Mouse (Mus musculus): ENCODE results near the gene Rnf208.
A peak's percentile ranks its signal among the peaks of the same experiment; 100 is the strongest.
"Not testable (repeated sequence)": the region's sequence is repeated elsewhere in the genome, so short reads cannot be mapped to it uniquely, and the experiment has no call there.

Gene Rnf208

DNA sequence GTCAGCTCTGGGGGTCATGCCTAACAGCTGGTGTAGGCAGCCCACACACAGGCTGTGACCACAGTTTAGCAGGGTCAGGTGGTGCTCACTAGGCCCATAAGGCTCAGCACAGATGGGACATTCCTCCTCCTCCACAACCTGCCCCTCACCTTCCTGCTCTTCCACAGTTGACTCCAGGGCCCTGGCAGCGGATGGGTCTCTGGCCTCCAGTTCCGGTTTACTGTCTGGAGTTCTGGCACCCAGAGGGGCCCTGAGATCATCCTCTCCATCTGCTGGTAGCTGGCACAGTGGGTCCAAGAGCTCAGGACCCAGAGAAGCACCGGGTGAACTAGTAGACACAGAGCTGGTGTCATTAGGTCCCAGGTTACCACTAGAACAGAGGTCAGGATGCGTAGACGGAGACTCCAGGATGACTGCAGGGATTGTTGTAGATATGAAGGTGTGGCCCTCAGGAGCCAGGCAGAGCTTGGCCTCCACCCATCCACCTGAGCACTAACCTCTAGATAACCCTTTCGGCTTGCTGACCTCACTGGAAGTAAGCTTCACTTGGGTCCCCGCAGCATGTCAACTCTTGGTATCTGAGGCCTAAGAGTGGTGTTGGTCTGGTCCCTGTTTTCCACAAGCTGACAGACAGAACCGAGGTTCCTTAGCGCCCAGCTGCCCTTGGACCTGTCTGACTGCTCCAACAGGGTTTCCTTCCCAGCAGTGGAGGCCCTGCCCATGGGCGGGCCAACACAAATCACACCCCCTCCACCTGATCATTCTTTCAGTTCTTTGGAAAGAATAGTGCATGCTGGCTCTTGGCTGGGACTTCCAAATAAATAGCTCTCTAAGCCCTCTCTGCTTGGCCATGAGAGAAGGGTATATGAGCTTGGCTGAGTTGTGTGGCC lies 4.4 kb downstream of the Rnf208 start, which contains the start of gene AL732309.1:
Gene AL732309.1 (minus strand): TSS at position 681 of the 890 bp plus-strand sequence.
- DNase-seq: peak; percentile 49 to 74

DNA sequence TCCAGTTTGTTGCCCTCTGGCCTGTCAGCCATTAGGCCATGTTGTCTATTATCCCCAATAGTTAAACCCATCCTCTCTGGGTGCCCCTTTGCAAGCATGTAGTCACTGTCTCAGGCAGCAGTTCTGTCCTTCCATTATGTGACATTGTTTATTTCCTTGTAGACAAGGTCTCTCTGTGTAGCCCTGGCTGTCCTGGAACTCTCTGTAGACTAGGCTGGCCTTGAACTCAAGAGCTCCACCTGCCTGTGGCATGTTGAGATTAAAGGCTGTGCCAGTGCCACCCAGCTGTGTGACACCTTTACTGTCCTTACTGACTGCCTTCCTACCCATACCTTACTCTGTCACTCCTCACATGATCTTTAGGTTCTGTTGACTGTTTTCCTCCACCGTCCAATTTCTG lies 10.3 kb downstream of the Rnf208 start:
- DNase-seq: peak; percentile 59 to 60

DNA sequence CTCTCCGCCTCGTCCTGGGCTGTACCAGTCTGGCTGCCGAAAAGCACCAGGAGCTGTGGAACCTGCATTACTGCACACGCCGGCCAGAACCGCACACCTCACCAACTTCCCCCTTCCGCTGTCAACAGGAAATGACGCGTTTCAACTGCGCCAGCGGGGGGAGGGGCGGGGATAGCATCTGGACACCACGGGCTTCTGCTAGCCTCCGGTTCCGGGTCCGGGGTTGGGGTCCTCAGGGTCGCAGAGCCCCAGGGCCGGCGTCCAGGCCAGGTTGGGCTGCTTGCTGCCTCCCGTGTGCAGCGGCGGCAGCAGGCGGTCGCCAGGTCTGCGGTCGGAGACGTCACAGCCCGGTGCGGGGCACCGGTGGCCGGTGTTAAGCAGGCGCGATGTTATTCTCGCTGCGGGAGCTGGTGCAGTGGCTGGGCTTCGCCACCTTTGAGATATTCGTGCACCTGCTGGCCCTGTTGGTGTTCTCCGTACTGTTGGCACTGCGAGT lies 13.3 kb downstream of the Rnf208 start, which contains the start of gene Tmem203:
Gene Tmem203 (plus strand): TSS at position 156 of the 496 bp plus-strand sequence.
- peak; percentile 94 for DNase-seq

DNA sequence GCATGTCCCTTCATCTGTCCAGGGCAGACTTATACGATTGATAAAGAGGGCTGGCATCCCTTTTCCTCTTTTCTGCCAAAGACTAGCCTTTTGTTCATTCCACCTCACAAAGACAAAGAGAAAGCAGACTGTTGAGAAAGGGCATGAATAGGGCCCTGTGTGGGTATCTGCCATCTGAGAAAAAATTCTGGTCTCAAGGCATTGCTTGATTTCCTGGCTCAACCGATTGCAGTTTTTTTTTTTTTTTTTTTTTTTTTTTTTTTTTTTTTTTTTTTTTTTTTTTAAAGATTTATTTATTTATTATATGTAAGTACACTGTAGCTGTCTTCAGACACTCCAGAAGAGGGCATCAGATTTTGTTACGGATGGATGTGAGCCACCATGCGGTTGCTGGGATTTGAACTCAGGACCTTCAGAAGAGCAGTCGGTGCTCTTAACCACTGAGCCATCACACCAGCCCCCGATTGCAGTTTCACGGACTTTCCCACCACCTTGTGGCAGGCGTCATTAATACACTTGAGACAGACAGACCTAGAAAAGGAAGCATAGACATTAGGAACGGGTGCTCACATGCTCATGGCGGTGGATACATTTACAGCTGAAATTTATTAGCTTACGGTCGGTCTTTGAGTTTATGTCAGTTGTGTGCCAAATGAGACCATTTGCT lies 14.5 kb downstream of the Rnf208 start:
- peak; percentile 61 to 78 for DNase-seq

DNA sequence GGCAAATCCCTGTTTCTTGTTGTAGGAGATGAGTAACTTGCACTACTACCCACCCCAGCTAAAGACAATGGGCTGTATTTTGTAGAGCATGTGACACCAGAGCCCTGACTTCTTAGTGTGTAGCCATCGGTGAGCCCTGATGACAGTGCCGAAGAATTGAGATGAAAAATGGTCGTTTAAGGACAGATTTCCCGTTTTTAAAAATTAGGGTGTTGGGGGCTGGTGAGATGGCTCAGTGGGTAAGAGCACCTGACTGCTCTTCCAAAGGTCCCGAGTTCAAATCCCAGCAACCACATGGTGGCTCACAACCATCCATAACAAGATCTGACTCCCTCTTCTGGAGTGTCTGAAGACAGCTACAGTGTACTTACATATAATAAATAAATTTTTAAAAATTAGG lies 15.2 kb downstream of the Rnf208 start:
- not testable (repeated sequence) for DNase-seq

DNA sequence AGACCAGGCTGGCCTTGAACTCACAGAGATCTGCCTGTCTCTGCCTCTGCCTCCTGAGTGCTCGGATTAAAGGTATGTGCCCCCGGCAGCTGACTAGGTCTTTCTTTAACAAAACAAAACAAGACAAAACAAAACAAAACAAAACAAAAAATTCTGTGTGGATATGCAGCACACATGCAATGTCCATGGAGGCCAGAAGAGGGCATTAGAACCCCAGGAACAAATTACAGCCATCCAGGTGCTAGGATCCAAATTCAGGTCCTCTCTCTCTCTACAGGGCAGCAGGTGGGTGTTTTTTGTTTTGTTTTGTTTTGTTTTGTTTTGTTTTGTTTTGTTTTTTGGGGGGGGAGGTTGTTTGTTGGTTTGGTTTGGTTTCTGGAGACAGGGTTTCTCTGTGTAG lies 16.8 kb downstream of the Rnf208 start:
- DNase-seq: no peak

DNA sequence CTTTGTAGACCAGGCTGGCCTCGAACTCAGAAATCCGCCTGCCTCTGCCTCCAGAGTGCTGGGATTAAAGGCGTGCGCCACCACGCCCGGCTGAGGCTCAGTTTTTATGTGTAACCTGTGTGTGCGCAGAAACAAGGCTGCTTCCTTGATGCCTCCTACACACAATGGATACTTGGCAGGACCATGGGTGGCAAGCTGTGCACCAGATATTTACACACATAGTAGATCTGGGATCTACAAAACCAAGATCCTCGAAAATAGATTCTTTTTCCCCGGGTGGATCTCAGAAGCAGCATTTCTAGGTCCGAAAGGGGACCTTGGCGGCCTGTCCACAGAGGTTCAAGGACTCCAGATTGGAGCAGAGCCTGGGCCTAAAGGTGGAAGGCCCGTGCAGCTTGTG lies 19.8 kb downstream of the Rnf208 start:
- no peak for DNase-seq

DNA sequence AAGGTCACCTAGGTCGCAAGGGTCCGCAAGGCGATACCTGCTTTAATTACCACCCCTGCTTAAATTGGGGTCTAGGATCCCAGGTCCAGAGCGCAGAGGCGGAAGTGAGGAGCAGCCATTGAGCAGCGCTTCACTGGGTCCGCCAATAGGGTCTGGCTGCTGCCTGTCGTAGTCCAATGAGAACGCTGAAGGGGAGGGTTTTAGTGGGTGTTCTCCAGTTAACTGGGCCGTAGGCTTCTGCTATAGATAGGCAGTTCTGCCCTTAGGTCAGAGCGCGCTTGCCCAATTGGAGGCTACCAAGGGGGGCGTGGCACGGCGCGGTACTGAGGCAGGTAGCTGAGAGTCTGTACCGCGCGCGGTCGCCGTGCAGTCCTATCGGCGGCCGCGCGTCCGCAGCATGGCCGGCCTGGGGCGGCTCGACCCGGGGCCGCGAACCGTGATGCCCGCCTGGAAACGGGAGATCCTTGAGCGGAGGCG lies 20.3 kb downstream of the Rnf208 start, which contains the start of gene Tprn:
Gene Tprn (plus strand): TSS at position 328 of the 477 bp plus-strand sequence.
- DNase-seq: peak; percentile 98 to 99

DNA sequence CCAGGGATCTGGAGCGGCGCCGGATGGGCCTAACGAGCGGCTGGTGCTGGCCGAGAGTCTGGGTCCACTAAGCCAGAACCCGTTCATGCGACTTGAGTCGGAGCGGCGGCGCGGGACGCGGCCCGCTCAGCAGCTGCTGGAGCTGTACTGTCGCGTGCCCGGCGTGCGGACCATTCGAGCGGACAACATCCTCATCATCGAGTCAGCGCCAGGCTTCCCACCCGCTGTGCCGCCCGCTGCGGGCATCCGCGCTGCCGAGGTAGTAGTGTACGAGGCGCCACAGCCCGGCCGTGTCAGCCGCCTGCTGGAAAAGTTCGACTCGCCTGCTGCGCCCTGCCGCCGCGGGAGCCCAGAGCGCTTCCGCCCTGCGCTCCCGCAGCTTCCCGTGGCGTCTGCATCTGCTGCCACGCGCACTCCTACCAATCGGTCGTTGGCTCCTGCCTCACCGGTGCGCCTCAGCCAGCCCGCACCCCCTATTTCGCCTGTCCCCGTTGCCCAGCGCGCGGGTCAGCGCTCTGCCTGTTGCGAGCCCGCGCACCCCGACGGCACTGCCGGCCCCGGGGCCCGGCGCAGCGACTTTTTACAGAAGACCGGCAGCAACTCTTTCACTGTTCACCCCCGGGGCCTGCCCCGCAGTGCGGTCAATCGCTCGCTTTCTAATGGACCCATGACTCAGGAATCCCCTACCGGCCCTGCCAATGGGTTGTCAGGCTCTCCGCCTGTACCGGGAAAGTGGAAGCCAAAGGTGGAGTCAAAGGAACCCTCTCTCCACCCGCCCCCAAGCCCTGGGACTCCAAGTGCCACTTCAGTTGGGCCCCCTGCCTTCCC lies 21.0 kb downstream of the Rnf208 start:
- peak; percentile 35 to 64 for DNase-seq

DNA sequence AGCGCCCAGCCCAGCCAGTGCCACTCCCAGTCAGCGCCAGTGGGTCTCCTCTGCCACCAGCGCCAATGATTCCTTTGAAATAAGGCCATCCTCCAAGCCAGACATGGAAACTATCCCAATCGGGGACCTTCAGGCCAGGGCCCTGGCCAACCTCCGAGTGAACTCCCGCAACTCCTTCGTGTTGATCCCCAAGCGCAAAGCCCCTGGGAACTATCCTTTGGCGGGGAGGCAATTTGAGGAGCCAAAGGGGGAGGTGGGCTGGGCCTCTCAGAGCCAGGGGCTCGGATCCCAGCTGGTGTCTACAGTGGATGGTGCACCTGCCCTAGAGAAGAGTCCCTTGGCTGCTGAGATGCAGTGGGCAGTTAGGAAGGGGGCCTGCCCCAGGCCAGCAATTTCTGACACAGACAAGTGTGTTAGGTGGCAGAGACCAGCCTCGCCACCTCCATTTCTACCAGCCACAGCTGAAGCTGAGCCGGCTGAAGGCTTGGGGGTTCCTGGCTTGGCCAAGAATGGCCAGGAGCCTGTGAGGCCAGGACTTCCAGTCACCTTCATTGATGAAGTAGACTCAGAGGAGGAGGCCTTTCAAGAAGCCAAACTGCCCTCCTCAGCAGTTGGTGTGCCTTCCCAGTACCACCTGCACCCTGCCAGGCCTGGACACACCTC lies 21.7 kb downstream of the Rnf208 start:
- DNase-seq: no peak

DNA sequence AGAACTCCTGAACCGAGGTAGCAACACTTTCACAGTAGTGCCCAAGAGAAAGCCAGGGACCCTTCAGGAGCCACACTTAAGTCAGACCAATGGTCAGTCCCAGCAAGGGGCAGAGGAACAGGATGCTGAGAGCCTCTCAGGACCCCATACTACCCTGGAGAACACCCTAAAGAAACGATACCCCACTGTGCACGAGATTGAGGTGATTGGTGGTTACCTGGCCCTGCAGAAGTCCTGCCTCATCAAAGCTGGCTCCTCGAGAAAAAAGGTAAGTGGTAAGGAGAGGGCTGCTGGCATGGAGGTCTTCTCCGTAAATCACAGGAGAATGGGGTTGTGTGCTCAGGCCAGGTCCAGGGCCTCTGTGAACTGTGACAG lies 22.2 kb downstream of the Rnf208 start:
- no peak for DNase-seq

DNA sequence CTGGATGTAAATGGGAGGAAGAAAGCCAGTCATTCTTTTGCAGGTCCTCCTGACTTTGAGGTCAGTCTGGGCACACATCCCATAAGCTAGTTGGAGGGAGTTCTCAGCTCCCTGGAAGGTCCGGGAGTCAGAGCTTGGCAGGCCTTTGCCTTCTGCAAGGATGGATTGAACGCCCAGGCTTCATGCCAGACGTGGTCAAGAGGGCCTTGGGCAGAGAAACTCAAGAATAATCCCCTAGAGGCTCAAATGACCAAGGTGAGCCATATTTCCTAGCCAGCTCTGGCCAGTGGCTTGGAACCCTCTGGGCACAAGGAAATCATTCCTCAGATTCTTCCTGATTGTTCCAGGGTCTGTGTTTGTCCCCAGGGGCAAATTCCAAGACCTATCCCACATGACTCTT lies 22.8 kb downstream of the Rnf208 start:
- peak; percentile 86 to 92 for DNase-seq

DNA sequence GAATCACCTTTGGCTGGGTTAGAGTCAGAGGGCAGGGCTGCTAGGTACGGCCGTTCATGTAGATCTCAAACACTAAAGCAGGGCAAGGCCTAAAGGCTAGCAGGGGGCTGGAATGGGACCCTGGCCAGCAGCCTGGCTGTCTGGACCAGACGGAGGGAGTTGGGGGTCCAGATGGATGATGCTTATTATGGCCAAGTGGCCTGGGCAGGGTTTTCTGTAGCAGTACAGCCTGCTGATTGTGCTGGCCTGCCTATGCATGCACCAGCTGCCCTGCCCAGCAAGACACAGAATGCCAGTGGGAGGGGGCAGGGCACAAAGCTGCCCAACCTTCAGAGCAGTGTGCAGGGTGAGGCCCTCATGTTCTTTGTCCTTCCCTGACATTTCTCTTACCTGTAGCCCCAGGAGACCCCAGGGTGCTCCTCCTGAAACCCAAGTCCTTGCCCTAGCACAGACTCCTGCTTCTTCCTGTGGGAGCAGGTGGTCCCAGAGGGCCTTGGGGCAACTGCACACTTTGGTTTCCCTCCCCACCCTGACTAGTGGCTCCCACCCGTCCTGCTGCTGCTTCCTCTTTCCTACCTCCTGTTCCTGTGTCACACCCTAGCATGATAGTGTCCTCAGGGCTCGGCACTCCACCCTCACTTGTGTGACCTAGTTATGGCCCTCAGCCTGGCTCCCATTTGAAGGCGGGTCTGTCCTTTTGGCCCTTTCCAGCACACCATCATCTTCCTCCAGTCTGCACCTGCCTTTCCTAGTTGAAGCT lies 24.0 kb downstream of the Rnf208 start:
- peak; percentile 55 to 76 for DNase-seq

DNA sequence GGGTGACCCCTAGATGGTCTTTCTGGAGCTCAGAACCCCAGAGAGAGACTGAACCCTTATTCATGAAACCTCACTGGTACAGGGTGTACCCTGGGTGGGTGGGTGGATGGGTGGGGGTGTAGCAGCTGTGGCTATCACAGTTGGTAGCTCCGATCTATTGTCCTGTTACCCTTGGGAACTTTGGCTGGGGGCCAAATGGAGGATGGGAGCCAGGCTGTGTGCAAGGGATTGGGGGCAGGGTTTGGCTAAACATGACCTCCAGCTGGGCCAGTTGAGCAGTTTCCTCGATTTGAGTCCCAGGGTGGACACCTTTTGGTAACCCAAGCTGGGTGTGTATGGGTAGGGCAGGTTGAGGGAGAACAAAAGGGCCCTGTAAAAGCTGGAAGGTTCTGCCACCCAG lies 24.7 kb downstream of the Rnf208 start:
- peak; percentile 85 to 87 for DNase-seq

DNA sequence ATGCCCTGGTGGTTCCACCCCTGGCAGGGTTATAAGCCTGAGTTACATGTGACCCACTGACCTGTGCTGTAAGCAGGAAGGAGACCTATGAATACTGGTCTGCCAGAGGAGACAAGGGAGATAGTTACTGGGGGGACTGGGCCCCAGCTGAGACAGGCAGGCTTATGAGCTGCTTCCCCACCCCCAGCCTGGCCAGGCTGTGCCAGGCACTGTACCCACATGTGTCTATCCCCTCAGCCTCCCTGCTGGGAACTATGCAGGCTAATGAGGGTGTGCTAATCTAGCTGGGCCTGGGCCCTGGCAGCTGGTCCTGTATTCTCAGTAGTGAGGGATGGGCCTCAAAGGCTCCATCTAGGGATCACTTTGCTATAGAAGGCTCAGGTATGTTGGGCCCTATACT lies 25.2 kb downstream of the Rnf208 start:
- DNase-seq: peak in 1 of 2 experiments; percentile 55

DNA sequence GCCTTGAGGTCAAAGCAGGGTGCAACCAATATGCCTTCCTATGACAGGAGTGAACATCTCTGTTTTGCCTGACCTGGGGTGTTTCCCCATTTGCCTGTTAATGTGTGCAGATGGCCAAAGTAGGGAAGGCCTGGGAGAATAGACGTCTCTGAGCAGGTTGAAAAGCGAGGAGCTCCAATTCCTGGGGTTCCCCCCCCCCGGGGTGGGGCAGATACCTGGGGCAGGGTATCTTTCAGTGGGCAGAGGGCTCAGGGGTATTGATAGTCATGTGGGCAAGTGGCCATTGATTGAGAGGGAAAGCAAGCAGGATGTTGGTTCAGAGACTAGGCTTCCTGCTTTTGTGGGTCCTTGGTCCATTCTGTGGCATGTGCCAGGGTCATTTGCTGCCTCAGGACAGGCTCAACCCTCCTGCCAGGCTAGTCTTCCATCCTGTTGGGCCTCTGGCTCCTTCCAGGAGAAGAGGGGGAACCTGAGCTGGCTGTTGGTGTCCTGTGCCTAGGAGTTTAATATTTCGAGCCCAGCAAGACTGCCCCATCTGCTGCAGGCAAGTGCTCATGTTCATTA lies 25.8 kb downstream of the Rnf208 start:
- no peak for DNase-seq

DNA sequence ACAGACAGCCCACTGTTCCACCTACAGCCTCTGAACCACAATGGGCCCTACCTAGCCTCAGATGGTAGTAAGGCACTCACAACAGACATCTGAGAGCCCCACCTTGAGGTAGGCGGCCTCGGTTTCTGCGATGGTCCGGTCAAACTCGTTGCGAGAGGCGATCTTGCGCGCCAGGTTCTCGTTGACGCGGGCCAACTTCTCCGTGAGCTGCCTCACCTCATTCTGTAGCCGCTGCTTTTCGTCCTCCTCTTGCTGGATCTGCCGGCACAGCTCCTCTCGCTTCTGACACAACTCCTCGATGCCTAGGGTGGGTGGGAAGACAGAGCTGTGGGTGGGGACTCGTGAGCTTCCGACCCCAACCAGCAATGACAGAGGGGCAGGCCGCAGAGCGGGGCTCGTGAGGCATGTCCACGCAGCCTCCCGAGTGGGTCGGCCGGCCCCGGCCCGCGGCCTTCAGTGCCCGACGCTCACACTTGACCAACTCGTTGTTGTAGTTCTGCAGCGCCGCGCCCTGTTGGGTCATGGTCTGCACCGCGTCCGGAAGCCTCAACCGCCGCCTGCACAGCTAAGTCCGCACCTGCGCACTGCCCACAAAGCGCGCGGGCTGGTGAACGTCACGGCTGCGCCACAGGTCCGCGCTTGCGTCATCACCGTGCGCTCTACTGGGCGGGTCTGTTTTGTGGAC lies 29.9 kb downstream of the Rnf208 start, which contains the start of the genes Ssna1 and Anapc2:
Gene Ssna1 (minus strand): TSS at position 612 of the 685 bp plus-strand sequence.
Gene Anapc2 (plus strand): TSS at position 652 of the 685 bp plus-strand sequence.
- DNase-seq: peak; percentile 98 to 99

DNA sequence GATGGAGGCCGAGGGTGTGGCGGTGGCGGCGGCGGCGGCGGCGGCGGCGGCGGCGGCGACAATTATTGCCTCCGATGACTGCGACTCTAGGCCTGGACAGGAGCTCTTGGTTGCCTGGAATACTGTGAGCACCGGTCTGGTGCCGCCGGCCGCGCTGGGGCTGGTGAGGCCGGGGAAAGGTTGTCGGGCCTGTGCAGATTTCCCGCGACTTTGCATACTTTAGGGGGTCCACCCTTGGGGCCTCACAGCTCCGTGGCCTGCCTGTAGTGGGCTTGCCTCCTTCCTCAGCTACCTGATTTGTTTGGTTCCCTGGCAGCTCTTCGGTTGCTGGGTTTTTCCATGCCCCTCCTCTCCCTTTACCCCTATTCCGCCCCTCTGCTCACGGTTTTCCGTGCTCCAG lies 30.5 kb downstream of the Rnf208 start:
- no peak for DNase-seq

DNA sequence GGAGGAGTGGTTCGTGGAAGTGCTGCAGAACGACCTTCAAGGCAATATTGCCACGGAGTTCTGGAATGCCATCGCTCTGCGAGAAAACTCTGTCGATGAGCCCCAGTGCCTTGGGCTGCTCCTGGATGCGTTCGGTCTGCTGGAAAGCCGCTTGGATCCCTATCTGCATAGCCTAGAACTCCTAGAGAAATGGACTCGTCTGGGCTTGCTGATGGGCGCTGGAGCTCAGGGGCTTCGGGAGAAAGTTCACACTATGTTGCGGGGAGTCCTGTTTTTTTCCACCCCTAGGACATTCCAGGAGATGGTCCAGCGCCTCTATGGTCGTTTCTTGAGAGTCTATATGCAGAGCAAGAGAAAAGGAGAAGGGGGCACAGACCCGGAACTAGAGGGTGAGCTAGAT lies 31.0 kb downstream of the Rnf208 start:
- no peak for DNase-seq

All from kidney, postnatal 25 days (tissue).